Mouse (Mus musculus): ENCODE results near the gene Unc5b.

GRCm38 (mm10) chr10:60813606-60814005 lies 17.8 kb downstream of the Unc5b start:
- TF ChIP-seq CTCF (IDR thresholded peaks at IDR 0.05) (no peak), EP300 (IDR thresholded peaks at IDR 0.05) (no peak)

Measured in lung, postnatal 0 days (tissue).